Mouse (Mus musculus) heart, postnatal 4 days (tissue): ENCODE measurements at regions not wholly inside any gene's neighbourhood (a gene's known extent, or its start where the extent isn't known, plus 50 kb on each side); places are given as distances from the start of the nearest gene placed in this dataset.
A peak's percentile ranks its signal among the peaks of the same experiment; 100 is the strongest.

Source experiments
- DNase-seq: peaks from one replicate; pipeline ENCODE4 v3.0.0; 2021

- DNase-seq, result no peak
These were observed 337.7 kb upstream of the Nr5a2 start for GRCm38 (mm10) chr1:137297780-137298569.

DNA sequence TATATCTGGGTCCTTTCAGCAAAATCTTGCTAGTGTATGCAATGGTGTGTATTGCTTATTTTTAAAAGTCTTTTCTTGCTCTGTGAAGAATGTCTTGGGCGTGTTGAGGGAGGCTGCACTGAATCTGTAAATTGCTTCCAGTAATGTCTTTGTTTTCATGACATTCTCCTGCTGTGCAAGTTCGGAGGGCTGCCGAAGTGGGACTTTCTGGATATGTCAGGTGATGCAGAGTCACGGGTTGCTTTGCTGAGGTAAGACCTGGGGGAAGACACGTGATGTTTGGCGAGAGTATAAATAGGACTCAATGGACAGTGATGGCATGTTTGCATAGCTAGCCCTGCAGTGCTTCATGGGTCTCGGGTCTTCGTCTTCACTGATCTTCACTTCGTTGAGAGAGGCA, 329.2 kb upstream of the Nr5a2 start:
- DNase-seq, result no peak

- no peak for DNase-seq
These were observed 323.0 kb upstream of the Nr5a2 start for GRCm38 (mm10) chr1:137283291-137283690.

GRCm38 (mm10) chr1:137282457-137282856, 322.2 kb upstream of the Nr5a2 start:
- no peak for DNase-seq

DNA sequence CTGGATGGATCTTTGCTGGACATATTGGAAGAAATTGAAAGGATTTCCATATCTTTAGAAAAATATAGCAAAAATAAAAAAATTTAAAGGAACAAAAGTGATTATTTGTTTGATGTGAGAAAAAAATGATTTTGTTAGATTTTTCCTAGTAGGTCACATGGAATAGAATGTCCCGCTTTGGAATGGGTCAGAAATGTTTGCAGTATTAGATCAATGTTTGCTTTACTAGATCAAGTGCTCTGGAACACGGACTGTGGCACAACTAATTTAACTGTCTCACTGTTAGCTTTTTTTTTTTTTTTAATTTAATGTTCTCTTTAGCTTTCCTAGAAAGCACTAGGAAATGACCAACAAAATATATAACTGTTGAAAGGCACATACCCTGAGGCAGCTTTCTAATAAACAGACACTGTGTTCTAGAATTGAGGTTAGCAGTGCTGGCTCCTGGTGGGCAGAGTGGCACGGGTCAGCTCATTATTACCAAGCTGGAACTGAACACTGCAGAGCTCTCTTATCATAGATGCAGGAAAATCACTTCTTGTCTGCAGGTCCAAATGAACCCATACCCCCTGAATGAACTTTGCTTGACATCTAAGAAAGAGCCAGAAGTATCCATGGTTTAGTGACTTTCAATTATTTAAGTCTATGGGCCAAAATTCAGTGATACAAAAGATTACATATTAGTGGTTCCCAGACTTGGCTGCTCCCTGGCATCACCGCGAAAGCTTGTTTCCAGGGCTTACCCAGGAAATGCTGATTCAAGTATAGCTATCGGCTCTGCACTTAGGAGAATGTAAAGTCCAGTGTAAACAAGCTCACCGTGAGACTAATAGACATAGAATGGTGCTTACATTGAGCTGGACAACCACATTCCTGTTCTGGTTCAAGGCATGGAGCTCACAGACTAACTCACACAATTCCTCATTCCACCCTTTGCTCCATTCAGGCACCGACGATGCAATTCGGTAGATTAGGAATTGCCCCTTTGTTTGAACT, 320.4 kb upstream of the Nr5a2 start:
- DNase-seq, result no peak

DNA sequence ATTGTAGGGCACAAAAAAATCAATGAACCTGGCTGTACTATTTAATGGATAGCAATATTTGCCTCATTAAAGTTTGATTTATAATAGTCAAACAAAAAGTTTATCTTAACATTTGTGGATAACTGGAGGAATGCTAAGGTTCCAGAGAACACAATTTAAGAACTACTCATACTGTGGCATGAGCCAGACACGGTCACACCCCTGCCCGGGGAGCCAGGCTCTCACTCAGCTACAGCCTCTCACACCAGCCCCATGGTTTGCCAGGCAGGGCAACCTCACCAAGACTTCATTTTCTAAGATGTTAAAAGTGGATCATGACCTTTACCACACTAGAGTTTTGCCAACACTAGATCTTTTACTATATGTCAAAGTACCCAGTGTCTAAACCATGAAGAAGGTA, 319.7 kb upstream of the Nr5a2 start:
- no peak for DNase-seq

- DNase-seq, result no peak
These were observed 310.7 kb upstream of the Nr5a2 start for GRCm38 (mm10) chr1:137270659-137271612.

DNA sequence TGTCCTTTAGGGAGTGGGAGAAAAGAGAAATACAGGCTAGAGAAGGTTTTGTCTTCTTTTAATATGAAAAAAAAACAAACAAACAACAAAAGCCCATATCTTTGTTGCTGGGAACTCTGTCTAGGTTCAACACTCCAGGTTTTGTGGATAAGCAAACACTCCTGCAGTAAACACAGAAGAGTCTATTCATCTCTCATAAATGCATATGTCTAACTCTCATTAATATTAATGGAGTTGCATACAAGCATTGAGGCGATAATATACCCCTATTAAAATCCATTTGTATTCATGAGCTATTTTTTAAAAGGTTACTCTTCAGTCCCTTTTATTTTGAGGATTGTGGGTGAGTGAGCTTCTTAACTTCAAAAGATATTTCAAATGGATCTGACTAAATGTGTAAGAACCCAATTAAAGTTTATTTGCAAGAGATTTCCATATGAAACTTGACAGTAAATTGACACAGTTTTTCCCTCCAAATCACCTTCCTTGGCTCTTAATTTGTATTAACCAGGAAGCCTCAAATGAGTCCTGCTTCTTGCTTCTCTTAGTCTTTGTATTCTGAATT, 302.6 kb upstream of the Nr5a2 start:
- DNase-seq, result no peak

- no peak for DNase-seq
These were observed 301.9 kb upstream of the Nr5a2 start for GRCm38 (mm10) chr1:137262121-137262525.

DNA sequence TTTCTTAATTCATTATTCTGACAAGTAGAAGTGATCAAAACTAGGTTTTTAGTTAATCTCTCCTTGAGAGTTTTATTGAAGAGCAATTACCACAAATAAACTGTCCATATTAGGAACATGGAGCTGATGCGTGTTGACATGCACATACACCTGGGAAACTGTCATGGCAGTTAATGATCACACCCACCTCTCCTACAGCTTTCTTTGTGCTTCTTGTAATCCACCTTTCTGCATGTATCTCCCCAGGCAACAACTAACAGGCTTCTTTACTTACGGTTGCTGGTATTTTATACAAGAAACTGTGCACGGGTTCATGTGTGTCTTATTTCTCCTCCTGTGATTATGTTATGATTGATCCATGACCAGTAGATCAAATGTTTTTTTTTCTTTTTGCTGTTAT, 296.0 kb upstream of the Nr5a2 start:
- no peak for DNase-seq

DNA sequence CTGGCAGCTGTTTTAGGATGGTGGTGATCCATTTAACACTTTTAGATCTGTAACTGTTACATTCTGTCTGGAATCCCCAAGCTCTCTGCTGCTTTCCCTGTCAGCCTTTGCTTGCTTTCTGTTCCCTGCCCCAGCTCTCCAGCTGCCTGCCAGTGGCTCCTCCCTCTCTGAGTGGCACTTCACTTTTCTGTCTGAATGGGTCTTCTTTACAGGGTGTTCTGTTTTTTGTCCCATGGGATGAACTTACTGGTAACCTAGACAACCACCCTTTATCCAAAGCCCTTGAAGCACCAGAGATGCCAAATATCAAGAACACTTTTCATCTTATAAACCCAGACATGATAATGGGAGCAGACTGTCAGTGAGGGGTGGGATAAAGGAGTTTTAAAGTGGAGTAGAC, 294.8 kb upstream of the Nr5a2 start:
- no peak for DNase-seq

DNA sequence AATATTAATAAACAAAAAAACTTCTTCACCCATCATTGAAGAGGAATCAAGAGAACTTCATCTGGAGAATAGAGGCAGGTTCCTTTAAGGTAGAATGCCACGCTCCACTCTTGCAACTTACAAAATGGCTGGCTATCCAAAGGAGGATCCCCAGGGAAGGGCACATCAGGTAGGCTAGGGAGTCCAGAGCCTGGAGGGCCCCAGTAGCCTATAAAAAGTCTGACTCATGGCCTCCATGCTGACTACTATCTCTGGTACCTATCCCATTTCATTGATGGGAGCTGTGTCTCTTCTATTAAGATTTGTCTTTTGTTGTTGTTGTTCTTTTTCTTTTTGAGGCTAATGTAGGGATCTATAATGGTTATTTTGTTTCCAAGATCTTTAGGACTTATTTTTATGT, 294.4 kb upstream of the Nr5a2 start:
- no peak for DNase-seq

GRCm38 (mm10) chr1:137227098-137227485, 266.8 kb upstream of the Nr5a2 start:
- DNase-seq, result no peak

- DNase-seq, result peak; percentile 23
These were observed 266.3 kb upstream of the Nr5a2 start for GRCm38 (mm10) chr1:137226479-137227097.

DNA sequence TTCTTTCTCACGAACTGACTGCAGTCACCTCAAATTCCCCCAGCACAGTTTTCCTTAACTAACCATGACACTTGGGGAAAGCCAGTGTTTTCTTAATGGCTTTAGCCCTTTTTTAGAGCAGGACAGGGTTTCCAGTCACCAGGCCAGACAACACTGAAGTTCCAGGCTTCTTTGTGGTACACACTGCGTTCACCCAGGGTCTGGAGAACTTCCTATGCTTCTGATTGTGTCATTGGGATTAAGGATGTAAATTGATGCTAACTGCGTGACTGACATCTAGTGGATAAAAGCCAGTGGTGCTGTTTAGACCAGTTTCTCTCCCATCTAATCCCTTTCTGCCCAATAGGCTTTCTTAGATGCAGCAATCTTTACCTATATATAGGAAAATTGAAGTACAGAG, 265.2 kb upstream of the Nr5a2 start:
- DNase-seq, result peak; percentile 38

DNA sequence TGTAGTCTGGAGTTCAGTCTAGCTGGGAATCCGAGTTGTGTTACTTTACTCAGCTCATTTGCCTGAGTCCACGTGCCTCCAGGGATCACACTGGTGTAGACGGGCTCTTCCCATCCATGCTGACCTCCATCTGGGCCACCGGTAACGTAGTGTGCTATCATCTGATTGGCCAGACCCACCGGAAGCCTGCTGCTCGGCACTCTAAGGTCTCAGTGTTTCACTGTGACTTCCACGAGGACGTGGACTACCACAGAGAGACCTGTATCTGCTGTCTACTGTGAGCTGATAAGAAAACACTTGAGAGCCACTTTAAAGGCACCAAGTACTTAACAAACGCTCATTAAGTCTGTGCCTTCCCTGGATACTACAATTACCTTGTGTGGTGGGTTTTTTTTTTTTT, 262.8 kb upstream of the Nr5a2 start:
- DNase-seq, result no peak

DNA sequence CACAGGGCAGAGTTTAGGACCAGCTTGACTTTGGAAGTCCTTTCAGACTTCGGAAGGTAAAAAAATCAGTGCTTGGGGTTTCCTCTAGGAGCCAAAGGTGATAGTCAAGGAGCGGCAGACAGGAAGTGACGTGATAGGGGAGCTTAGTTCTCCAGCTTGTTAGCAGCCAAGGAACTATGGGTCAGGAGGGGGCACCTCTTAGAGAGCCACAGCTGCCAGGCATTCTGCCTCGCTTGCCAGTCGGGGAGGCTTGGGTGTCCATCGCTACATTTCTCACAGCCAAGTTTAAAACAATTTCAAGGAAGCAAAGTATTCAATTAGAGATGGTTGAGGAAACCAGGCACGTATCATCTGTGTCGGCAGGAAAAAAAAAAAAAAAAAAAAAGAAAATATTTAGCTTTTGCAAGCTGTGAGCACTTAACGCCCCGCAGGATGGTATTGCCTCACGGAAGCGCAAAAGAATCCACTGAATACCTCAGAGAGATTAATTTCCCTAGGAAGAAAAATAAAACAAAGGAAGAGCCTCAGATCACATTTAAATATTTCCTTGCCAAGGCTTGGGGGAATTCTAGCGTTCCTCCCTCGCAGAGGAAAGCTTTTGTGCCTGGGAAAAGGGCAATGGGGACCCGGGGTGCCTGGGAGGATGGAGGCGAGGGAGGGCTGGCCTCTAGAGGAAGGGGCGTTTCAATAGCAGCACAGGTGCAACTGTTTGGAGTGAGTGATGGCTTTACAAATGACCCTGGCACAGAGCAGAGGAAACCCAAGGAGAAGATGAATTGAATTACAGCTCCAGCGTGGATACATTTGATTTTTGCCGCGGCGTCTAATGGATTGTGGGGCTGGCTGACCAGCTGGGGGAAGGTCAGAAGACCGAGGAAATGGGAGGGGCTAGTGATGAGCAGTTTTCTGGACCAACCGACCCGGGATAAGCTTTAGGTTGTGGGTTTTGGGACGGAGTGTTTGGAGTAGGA, 261.1 kb upstream of the Nr5a2 start:
- DNase-seq, result peak; percentile 14

GRCm38 (mm10) chr1:137220226-137220625, 260.0 kb upstream of the Nr5a2 start:
- DNase-seq, result no peak

DNA sequence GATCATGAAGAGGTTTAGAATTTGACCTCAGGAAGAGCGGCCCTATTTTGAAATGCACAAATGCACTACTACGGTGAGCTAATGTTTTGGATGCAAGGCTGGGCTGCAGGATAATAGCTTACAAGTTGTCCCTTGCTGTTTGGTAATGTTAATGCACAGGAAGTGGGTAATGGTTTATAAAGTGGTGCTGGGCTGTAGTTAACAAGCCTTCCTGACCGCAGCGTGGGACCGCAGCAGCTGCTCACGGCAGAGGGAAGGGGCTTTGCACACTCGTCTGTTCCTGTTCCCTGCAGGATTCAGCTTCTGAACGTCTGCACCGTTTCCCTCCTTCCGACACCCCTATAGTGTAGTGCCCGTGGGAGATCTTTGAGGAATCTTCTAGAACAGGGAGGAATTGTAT, 258.4 kb upstream of the Nr5a2 start:
- DNase-seq, result no peak

- no peak for DNase-seq
These were observed 257.8 kb upstream of the Nr5a2 start for GRCm38 (mm10) chr1:137218096-137218495.
